Mouse (Mus musculus) urinary bladder, postnatal 4 days (tissue): Measurements from ENCODE around the gene Nptxr.

Experiments used
- DNase-seq, 2 experiments: peaks; one replicate each; pipeline ENCODE4 v3.0.0; 2021 to 2022; ENCODE audit warnings: low spot score in 2 of 2

The Nptxr gene

DNA sequence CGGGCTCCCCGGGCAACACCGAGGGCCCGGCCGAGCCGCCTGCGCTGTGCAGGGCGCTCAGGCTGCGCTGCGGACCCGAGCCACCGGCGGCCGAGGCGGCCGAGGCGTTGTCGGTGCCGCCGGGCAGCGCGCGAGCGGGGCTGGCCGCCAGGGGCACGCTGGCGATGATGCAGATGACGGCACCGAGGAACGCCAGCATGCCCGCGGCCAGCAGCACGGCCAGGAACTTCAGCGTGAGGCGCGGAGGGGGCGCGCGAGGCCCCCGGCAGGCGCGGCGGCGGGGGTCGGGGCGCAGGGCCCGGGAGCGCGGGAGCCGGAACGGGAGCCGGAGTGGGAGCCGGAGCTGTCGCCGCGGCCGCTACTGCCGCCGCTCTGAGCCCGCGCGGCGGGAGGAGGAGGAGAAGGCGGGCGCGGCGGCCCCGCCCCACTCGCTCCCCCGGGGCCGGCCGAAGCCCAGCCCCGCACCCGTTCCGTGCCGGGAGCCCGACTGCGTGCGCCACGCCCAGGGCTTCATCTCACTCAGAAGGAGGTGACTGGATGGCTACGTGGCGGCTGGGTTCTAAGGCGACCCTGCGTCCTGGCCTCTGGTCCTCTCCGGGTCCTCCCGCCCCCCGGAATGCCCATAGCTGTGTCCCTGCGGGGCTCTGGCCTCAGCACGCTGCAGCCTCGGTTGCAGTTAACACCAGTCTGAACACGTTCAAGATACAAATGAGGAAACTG is at the start of gene Nptxr:
Gene Nptxr, minus strand, starts transcription at position 415 of the 720 bp plus-strand sequence.
- DNase-seq, result peak in 1 of 2 experiments; percentile 42

DNA sequence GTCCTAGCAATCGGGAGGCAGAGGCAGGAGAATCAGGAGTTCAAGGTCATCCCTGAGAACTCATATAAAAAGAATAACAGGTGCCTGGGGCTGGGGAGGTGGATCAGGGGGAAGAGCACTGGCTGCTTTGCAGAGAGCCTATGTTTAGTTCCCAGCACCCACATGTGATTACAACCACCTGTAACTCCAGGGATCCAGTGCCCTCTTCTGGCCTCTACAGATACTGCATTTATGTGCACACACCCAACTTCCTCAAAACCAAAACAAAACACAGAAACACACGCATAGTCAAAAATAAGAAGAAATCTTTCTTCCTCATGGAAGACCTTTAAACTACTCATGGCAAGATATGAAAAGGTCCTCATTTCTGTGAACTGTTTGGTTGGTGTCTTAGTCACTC is 45.6 kb upstream of the Nptxr start:
- no peak for DNase-seq

DNA sequence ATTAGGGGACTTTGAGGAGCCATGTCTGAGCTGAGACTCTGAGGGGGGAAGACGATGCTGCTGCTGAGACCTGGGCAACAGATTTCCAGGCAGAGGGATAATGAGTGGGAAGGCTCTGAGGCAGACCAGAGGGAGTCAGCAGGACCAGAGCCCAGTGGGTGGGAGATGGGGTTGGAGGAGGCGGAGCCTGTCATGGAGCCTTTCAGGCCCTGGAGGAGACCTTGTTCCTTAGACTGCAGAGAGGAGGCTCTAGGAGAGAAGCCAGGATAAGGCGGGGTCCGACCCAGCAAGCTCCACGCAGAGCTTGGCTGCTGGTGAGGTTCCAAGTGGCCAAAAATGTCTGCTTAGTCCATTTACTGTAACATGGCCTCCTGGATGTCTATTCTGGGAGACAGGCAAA is 42.5 kb upstream of the Nptxr start:
- peak; percentile 76 to 78 for DNase-seq

DNA sequence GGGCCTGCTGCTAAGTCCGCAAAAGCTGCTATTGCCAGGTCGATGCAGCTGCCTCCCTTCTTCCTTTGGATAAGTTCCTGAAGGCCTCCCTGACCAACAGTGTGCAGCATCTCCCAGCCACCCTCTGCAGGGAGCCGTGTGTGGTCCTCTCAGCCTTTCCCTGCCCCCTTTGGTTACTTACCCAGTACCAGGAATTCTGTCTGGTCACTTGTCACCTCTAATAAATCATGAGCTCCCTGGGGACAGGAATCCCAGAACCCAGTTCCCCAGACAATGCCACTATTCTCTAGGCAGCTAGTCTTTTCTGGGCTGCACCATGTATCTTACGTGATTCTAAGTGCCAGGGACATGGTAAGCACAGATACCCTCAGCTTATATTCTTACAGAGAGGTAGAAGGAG is 41.4 kb upstream of the Nptxr start:
- no peak for DNase-seq

DNA sequence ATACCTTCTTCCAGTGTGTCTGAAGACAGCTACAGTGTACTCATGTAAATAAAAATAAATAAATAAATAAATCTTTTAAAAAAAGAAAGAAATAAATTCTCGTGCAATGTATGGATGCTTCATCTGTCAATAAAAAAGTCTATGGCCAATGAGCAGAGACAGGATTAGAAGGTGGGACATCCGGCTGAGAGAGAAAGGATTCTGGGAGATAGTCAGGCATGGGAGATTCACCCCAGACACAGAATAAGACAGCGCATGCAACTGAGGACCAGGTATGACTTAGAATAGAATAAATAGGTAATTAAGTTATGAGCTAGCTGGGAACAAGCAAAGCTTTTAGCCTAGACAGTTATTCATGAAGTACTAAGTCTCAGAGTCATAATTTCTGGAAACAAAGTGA is 38.4 kb upstream of the Nptxr start:
- no peak for DNase-seq

DNA sequence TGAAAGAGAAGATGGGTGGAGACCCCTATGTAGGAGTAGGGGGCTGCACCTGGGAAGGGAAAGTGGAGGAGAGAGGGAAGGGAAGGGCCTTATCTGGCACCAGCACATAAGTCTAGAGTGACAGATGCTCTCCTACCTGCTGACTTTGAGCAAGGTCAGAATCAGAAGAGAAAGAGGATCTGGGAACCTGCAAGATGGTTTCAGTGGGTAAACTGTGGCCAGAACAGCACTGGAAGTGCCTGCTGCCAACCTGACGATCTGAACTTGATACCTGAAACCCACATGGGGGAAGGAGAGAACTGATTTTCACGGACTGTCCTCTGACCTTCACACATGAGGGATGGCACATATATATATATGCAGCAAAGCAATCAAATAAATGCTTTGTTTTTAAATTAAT is 35.7 kb upstream of the Nptxr start:
- no peak for DNase-seq

DNA sequence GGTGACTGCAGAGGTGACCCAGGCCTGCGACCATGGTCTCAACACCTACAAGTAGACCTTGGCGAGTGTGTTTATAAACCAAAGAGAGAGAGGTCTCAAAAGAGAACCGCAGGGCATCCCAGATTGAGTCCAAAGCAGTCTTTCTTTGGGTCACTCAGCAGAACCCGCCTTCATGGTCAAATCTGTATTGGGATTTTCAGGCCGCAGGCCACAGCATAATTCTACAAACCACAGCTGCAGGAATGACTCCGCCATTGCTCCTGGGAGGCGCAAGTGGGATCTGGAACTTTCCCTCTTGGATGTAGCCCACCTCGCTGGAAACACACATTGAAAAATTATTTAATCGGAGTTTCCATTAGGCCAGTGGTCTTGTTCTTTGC is 30.3 kb upstream of the Nptxr start:
- no peak for DNase-seq

DNA sequence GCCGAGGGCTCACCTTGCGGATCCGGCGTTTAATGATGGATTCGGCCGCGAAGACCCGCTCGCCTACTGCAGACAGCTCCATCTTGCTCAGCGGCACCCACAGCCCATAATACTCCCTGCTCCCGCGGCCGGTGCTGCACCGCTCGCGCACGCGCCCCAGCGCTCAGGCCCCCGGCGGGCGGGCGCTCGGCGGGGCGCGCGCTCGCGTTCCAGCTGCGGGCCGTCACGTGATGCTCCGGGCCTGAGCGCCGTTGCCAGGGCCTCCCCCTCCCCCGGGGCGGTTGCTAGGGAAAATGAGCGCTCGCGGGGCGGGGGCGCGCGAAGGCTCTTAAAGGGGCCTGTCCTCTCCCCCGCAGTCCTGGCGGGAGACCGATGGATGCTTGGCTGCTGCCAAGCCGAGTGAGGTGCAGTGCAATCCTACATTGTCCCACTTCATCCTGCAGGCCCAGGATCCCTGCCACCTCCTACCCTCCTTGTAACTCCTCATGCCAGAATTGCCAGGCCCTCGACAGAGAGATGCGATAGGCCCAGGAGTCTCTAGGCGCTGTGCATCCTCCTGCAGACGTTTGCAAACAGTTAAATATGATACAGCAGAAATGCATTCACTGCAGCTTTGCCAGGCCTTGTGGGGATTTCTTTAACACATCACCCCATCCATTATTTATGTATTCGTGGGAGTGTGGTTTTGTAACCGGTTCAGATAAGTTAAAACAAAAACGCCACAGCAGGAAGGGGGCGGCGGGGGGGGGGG is 29.7 kb upstream of the Nptxr start, which contains the start of the genes Npcd and Cbx6:
Gene Npcd, minus strand, starts transcription at position 108 of the 751 bp plus-strand sequence.
Gene Cbx6, minus strand, starts transcription at position 559 of the 751 bp plus-strand sequence.
- DNase-seq, result peak; percentile 98 to 99

DNA sequence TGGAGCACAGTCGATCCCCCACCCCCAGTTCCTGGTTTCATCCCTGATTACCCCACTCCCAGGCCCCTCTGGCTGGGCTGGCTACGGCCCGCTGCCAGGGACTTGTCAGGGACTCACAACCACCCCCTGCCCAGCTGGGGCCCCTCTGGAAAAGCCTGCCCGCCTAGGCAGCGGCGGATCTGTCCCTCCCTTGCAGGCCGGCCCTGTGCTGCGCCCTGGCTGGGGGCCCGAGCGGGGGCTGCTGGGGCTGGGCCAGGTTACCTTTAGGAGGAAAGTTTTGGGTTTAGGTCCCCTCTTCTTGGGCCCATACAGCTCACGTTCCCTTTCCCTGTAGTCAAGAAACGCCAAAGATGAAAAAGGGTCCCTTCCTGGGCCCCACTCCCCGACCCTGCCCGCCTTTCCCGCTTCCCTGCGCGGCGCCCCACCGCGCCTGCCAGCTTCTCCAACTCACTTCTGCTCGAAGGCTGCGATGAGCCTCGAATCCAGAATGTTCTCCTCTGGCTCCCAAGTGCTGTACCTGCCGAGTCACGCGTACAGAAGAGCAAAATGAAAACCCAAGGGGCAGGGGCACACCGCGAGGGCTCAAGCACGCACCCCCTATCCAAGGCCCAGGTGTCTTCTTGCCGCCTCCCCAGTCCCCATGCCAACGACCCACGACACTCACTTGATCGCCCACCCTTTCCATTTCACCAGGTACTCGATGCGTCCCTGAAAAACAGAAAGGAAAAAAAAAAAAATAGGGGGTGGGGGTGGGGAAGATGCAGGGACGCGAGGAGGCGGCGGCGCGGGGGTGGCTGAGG is 28.9 kb upstream of the Nptxr start:
- DNase-seq, result peak in 1 of 2 experiments; percentile 62

DNA sequence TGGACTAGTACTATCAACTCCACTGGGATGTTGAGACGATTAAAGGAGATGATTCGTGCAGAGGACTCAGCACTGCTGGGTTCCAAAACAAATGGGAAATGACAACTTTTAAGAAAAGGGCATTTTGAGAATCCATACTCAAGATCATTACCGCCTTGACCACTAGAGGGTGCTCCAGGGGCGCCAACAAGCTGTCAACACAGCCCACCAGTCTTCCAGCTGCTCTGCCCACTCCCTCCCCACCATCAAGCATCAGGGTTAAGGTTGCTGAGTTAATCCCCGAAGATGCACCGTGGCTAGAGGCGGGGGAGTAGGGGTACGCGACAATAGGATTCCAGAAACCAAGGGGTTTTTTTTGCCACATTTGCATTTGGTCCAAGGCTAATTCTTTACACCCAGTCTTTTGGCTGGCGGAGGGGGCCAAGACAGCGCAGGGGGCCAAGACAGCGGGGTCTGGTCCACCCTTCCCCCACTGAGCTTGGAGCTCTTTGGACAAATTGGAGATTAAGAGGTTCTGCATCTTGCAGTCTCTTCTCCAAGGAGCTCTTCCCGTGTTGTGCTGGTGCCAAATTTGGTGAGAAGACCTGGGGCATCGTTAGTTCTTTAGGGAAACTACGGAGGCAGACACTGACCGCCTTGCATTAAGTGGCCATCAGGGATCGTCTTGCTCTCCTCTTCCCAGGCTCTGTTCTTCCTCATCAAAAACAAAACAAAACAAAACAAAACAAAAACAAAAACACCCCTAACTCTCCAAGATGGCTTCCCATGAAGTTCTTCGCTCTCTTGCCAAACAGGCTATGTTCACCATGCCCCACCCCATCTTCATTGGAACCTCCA is 27.7 kb upstream of the Nptxr start:
- peak; percentile 65 to 87 for DNase-seq

DNA sequence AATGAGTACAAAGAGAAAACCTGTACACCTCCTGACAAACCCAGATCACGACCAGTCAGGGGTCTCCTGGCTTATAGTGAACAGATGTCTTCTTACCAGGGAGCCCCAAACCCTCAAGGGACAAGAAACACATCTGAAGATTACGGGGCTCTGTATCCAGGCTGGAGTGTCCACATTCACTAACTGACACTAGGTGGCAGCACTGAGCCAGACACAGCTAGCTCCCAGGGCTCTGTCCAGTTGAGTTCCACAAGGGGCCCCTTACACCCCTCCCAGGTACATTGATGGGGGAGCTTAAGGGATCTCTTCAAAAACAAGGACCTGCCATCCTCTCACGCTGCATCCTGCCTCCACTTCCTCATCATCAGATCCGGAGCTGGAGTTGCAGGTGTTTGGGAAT is 25.8 kb upstream of the Nptxr start:
- peak; percentile 55 to 78 for DNase-seq

DNA sequence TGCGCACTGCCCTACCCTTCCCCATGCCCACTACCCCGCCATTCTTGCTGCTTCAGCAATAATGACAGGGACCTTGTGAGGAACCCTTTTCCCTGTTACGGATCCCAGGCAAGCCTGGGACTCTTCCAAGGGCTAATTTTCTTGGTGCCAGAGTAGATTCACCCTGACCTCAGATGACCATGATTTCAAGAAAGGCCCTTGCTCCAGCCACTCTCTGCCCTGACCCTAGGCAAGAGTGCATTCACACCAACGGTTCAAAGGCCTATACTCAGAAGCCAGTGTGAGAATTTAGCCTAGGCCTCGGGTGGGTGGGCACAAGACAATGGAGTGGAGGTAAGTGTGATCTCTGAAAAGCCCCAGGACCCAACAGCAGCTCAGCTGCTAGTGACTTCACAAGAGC is 24.9 kb upstream of the Nptxr start:
- no peak for DNase-seq

DNA sequence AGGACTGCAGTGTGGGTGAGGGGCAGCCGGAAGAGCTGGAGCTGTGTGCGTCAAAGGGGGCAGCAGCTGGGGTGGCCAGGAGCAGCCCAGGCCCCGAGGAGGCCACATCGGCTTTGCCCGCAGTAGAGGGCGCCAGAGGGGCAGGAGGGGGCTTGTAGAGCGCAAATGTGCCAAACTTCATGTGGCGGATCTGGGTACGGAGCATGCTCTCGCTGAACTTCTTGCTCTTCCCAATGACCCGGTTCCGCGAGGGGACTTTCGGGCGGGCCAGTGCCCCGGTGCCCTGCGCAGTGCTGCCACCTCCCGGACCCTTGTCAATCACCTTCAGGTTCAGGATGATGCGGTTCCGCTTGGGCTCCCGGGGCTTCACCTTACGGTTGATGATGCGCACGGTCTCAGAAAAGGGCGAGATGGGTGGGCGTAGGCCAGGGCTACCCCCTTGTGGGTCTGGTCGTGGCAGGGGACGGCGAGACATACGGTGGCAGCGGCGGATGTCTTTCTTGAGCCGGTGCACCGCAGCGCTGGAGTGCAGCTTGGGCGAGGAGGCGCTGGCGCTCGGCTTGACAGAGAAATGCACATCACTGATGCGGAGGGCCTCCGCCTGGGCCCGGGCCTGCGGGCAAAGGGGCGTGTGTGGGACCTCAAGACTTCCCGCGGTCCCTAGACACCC is 23.9 kb upstream of the Nptxr start:
- DNase-seq, result no peak

DNA sequence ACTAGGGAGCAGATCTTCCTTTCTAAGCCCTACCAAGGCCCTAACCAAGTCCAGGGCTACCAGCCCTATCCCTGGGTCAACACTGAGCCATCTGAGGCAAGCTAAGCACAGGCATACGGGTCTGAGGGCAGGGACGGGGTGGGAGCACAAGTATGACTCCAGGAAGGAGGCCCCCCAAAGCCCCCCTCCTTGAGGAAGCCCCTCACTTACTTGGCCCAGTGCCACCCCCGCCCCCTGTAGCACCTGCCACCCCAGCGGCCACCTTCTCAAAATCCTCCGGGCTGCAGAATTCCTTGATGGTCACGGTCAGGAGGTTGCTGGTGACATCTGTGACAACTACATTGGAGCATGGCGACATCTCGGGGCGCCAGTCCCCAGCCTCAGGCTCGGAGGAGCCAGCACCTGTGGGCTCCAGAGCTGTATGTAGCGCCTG is 23.2 kb upstream of the Nptxr start:
- no peak for DNase-seq

DNA sequence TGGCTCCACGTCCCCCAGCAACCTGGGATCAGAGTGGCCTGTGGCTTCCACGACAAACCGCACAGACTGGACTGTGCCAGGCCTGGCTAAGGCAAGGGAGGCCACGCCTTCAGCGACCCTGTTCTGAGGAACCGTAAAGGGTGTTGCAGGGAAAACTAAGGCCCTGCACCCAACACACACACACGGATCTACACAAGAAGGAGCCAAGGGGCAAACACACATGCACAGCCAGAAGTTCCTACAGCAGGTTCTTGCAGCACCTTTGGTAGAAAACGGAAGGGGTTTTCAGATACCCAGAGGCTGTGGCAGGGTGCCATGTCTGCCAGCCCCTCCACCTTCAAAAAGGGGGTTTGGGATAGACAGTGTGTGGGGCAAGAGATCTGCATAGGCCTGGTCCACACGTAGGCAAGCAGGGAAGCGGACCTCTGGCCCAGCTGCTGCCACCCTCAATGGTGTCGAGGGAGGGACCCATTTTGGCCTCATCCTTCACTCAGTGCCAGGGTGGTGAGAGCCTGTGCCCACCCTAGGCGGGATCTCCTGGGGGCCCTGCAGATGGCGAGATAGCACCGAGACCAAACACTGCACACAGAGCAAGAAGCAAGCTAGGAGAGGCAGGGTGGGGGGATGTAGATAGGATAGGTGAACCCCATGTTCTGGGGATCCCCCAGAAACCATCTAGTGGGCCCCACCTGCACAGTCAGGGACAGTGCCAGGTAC is 22.7 kb upstream of the Nptxr start:
- no peak for DNase-seq

DNA sequence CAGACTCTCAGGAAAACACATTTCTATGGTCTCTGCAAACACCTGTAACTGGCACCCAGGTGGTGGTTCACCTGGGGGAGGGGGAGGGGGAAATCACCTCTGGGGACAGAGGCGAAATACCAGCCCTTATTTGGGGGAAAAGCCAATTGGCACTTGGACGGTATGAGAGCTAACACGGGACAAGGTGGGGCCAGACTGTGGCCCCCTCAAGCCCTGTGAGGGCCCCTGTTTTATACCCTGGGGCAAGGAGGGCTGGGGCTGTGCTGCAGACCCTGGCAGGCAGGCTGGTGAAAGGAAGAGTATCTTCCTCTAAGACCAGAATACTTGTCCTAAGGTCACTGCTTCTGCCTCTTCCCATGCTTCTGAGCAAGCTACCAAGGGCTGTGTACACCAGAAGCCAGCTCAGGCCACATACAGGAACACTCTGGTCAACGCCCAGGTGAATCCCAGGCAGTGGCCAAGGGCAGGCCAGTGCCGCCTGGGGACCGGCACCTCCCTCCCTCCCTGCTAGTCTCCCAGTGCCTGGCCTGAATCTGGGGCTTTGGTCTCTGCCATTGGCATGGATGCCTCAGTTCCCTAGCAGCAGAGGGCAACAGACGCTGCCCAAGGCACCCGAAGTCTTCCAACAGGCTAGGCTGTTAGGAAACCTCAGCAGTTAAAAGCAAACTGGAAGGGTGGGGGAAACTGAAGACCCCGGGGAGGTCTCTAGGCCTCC is 21.8 kb upstream of the Nptxr start:
- DNase-seq, result no peak

DNA sequence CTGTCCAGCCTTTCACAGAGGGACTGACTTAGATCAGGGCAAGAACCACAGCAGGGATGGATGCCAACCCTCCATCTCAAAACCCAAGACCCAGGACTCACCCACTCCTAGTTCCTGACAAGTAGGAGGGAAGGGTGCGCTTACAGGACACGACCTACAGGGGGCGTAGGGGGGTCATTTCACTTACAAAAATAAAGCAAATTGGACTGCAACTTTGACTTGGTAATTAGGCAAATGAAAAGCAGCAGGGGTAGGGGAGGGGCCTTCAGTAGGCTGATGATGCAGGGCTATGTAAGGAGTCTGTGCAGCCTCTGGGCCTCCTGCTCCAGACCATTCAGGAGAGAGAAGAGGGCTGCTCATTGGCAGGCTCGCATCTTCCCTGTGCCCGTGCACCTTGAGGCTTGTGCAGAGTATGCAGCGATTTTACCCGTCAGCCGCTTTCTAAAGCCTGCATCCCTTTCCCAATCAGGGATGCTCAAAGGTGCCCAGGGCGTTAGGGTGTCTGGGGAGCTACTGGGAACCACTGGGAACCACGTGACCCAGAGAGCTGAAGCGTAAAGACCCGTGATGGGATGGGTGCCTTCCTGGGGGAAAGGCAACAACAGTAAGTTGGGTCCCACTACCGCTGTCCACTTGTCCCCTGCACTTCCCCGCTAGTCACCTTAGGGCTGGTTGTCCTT is 20.7 kb upstream of the Nptxr start:
- no peak for DNase-seq

DNA sequence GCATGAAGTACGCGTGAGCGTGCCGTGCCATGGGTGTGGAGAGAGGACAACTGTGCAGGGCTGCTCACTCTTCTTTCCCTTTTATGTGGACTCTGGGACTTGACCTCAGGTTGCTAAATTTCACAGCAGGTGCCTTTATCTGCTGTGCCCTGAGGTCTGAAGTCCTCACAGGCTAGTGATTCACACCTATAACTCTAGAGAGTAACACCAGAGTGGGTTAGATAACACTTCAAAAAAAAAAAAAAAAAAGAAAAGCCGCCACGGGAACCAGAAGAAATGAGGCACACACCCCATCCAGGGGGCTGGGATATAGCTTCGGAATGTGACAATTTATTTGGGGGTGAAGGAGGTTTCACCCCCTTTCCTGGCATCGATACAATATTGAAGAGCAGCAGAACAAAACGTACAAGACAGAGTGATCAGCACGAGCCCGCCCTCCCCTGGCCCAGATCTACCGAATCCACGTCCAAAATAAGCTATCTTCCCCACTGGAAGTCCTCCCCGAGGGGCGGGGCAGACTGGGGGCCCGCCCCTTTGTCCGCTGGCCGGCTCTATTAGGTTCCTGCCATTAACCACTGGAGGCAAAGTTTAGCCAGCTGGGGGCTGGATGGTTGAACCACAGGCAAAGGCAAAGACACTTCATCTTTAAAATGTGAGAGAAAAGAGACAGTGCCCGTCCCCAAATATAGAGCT is 19.2 kb upstream of the Nptxr start:
- DNase-seq, result peak; percentile 78 to 79
